Mouse (Mus musculus) forebrain, embryonic 10.5 days (tissue): ENCODE data around the gene Cd6. TPM values are rescaled to one million over a fixed set of nuclear protein-coding genes. Genes with fewer than 3 reads are reported as not detected.
A peak's percentile ranks its signal among the peaks of the same experiment; 100 is the strongest.

Experiments
- DNase-seq: peaks from one replicate; pipeline ENCODE4 v3.0.0-alpha.2; 2017; ENCODE audit warnings: low spot score; ENCODE audit errors: extremely low spot score
- H3K27ac ChIP-seq: fragments of 300-500 bp; sonication (generic); 2 replicates; pipeline ENCODE4 v1.5.1; 2016; ENCODE audit warnings: mild to moderate bottlenecking
- H3K27me3 ChIP-seq: fragments of 300-500 bp; sonication (generic); 2 replicates; pipeline ENCODE4 v1.6.1; 2016; ENCODE audit warnings: mild to moderate bottlenecking; ENCODE audit not compliant: poor library complexity, severe bottlenecking
- H3K36me3 ChIP-seq: fragments of 300-500 bp; sonication (generic); replicated peaks from 2 replicates; pipeline ENCODE4 v1.6.1; 2016; ENCODE audit warnings: mild to moderate bottlenecking, moderate library complexity
- H3K4me1 ChIP-seq: fragments of 300-500 bp; sonication (generic); 2 replicates; pipeline ENCODE4 v1.6.1; 2016
- H3K4me3 ChIP-seq: fragments of 300-500 bp; sonication (generic); 2 replicates; pipeline ENCODE4 v1.5.1; 2016; ENCODE audit warnings: mild to moderate bottlenecking, moderate library complexity
- H3K9me3 ChIP-seq: fragments of 300-500 bp; sonication (generic); 2 replicates; pipeline ENCODE4 v1.6.1; 2016; ENCODE audit warnings: mild to moderate bottlenecking, moderate library complexity
- WGBS: fragments of 180-500 bp; shearing (Covaris S2); methylation state at CpG from one replicate; pipeline ENCODE4 v1.1.7; 2016; 5-methylcytosine and 5-hydroxymethylcytosine counted together
- polyA plus RNA-seq: library from polyadenylated mRNA; unstranded; fragments of >200 nt; fragmentation: Nextera tagmentation; extraction: Ambion mirVana; gene quantifications from 2 replicates; pipeline ENCODE4 v1.2.1, GENCODE M21; 2016

Gene Cd6
- polyA plus RNA-seq, 1 experiment from 2014 or later: not detected

- DNase-seq: no peak
- Histone ChIP-seq H3K9me3 (no peaks in the 10 kb centered on the region), H3K4me1 (peaks cover 10% of the 10 kb centered on the region), H3K36me3 (no peaks in the 10 kb centered on the region), H3K27ac (no peak overlapping the region), H3K4me3 (no peak overlapping the region), H3K27me3 (no peaks in the 10 kb centered on the region)
- 93% methylated on average over 5 of the region's 5 CpGs for WGBS
Measured at GRCm38 (mm10) chr19:10828321-10828720, 1.5 kb downstream of the Cd6 start.

DNA sequence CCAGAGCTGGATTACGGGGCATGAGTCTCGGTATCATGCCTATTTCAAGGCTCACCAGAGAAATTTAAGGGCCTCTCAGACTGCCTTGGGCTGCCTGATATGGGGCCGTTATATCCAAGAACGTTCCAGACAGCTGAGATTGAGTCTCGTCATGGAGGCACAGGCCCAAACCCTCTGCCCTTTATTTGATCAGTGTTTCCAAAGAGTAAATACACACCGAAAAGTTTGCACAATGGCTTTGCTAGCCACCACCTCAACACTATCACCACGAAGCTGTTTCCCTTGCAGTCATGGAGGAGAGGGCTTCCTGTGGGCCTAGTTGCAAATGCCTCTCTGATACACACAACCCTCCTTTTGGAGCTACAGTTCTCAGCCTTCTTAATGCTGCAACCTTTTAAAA, 5.8 kb downstream of the Cd6 start:
- Histone ChIP-seq H3K9me3 (no peaks in the 10 kb centered on the region), H3K4me1 (peaks cover 10% of the 10 kb centered on the region), H3K27ac (no peak overlapping the region), H3K4me3 (no peak overlapping the region), H3K27me3 (no peaks in the 10 kb centered on the region), H3K36me3 (no peaks in the 10 kb centered on the region)
- WGBS: 91% methylated on average over 7 of the region's 7 CpGs
- DNase-seq: no peak

GRCm38 (mm10) chr19:10822534-10822933, 7.3 kb downstream of the Cd6 start:
- H3K4me3 ChIP-seq: no peak overlapping the region
- no peak for DNase-seq
- H3K27me3 ChIP-seq: no peaks in the 10 kb centered on the region
- no peaks in the 10 kb centered on the region for H3K9me3 ChIP-seq
- H3K4me1 ChIP-seq: peaks cover 24% of the 10 kb centered on the region
- no peaks in the 10 kb centered on the region for H3K36me3 ChIP-seq
- WGBS: 94% methylated on average over 4 of the region's 4 CpGs
- H3K27ac ChIP-seq: no peak overlapping the region

- Histone ChIP-seq H3K27me3 (no peaks in the 10 kb centered on the region), H3K4me1 (peaks cover 25% of the 10 kb centered on the region), H3K36me3 (no peaks in the 10 kb centered on the region), H3K27ac (no peak overlapping the region), H3K4me3 (no peak overlapping the region), H3K9me3 (no peaks in the 10 kb centered on the region)
- 69% methylated on average over 7 of the region's 7 CpGs for WGBS
- no peak for DNase-seq
Measured at GRCm38 (mm10) chr19:10821319-10821718, 8.5 kb downstream of the Cd6 start.

- peaks cover 15% of the 10 kb centered on the region for H3K4me1 ChIP-seq
- 51% methylated on average over 17 of the region's 17 CpGs for WGBS
- no peaks in the 10 kb centered on the region for H3K36me3 ChIP-seq
- peak overlapping the region; percentile 5; the same call in 1 of the 2 replicates for H3K4me3 ChIP-seq
- H3K27ac ChIP-seq: no peak overlapping the region
- no peaks in the 10 kb centered on the region for H3K27me3 ChIP-seq
- no peaks in the 10 kb centered on the region for H3K9me3 ChIP-seq
- no peak for DNase-seq
Measured at GRCm38 (mm10) chr19:10818217-10818946, 11.5 kb downstream of the Cd6 start.

DNA sequence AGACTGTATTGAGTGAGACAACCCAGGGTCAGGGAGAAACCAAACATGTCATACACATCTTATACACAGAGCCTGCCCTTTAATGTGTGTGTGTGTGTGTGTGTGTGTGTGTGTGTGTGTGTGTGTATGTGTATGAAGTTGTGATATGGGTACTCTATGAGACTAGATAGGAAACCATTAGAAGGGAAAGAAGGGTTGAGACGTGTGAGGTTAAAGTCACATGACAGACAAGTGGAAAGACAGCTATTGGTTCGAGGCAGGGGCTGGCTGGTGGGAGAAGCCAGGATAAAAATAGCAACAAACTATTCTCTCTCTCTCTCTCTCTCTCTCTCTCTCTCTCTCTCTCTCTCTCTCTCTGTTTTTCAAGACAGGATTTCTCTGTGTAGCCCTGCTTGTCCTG, 13.4 kb downstream of the Cd6 start:
- WGBS: 88% methylated on average over 2 of the region's 2 CpGs
- H3K27me3 ChIP-seq: no peaks in the 10 kb centered on the region
- no peaks in the 10 kb centered on the region for H3K9me3 ChIP-seq
- H3K36me3 ChIP-seq: no peaks in the 10 kb centered on the region
- H3K27ac ChIP-seq: no peak overlapping the region
- H3K4me1 ChIP-seq: peaks cover 15% of the 10 kb centered on the region
- no peak overlapping the region for H3K4me3 ChIP-seq
- DNase-seq: no peak

DNA sequence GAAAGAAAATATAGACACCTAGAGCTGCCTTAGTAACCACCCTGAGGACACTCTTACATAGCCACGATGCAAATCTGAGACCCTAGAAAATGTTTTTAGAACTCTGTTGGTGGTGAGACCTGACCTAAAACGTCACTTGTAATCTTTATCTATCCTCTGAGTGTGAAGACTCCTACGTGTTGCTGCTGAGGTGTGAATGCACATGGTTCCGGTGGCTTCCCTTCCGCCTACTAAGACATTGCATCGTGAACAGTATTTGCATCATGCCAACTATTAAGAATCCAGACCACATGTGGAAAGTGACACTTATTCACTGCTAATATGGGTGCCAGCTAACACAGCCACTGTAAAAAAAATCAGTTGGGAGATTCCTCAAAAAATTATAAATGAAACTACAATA, 14.0 kb downstream of the Cd6 start:
- WGBS: 89% methylated on average over 6 of the region's 6 CpGs
- no peak overlapping the region for H3K4me3 ChIP-seq
- peaks cover 15% of the 10 kb centered on the region for H3K4me1 ChIP-seq
- no peak for DNase-seq
- H3K9me3 ChIP-seq: no peaks in the 10 kb centered on the region
- H3K27me3 ChIP-seq: no peaks in the 10 kb centered on the region
- no peaks in the 10 kb centered on the region for H3K36me3 ChIP-seq
- H3K27ac ChIP-seq: no peak overlapping the region

DNA sequence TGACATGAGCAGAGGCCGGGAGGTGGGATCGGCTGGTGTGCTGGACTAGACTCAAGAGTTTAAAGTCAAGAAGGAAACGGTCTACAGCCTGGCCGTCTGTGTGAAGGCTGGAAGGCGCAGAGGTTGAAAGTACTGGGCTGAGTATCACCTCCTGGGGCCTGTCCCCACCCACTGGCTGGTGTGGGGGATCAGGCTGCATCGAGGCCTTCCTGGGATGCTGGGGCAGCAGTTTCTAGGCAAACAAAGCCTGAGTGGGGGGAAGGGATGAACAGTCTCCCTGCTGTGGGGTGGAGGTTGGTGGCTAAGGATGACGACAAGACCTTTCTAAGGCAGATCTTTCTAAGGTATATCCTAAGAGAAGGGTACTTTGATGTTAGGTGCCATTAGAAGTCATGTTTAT, 16.0 kb downstream of the Cd6 start:
- no peaks in the 10 kb centered on the region for H3K9me3 ChIP-seq
- no peak overlapping the region for H3K27ac ChIP-seq
- no peaks in the 10 kb centered on the region for H3K36me3 ChIP-seq
- H3K27me3 ChIP-seq: no peaks in the 10 kb centered on the region
- 70% methylated on average over 7 of the region's 7 CpGs for WGBS
- DNase-seq: no peak
- H3K4me1 ChIP-seq: peaks cover 18% of the 10 kb centered on the region
- no peak overlapping the region for H3K4me3 ChIP-seq

DNA sequence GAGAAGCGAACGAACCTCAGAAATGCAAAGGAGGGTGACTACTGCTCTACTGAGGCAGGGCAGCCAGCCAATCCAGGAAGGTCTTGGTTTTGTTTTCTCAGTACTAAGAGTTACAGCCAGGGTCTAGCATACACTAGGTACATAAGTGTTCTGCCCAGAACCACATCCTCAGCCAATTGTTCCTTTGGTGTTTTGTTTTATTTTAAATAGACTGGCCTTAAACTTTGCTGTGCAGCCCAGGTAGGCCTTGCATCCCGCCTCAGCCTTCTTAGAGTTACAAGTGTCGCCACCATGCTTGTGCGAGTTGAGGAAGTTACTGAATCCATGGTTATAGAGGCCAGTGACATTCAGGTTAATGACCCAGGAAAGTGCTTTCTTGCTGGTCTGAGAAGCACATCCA, 16.8 kb downstream of the Cd6 start:
- peaks cover 10% of the 10 kb centered on the region for H3K4me1 ChIP-seq
- DNase-seq: no peak
- no peaks in the 10 kb centered on the region for H3K27me3 ChIP-seq
- no peaks in the 10 kb centered on the region for H3K36me3 ChIP-seq
- no peaks in the 10 kb centered on the region for H3K9me3 ChIP-seq
- no peak overlapping the region for H3K27ac ChIP-seq
- H3K4me3 ChIP-seq: no peak overlapping the region
- 94% methylated on average over 5 of the region's 5 CpGs for WGBS

DNA sequence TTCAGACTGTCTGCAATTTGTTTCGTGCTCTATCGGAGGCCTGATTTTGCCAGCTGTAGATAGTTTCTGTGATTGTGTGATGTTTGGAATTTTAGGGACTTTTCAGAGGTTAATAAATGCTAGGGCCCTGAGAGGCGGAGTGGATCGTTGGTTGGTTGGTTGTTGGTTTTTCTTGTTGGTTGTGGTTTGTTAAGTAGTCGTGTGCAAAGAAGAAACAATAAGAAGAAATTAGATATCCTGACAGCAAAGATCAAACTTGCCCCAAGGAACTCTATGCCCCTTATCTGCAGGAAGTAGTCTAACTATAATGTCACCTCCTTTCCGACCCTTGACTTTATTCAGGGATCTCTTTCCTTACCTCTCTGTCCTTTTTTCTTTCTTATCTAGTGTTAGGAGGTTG, 18.4 kb downstream of the Cd6 start:
- Histone ChIP-seq H3K4me3 (no peak overlapping the region), H3K27ac (no peak overlapping the region), H3K9me3 (no peaks in the 10 kb centered on the region), H3K36me3 (no peaks in the 10 kb centered on the region), H3K4me1 (peaks cover 5% of the 10 kb centered on the region), H3K27me3 (no peaks in the 10 kb centered on the region)
- WGBS: 89% methylated on average over 6 of the region's 6 CpGs
- no peak for DNase-seq

GRCm38 (mm10) chr19:10810176-10810492, 19.7 kb downstream of the Cd6 start:
- Histone ChIP-seq H3K36me3 (no peaks in the 10 kb centered on the region), H3K9me3 (no peaks in the 10 kb centered on the region), H3K4me3 (no peak overlapping the region), H3K27ac (no peak overlapping the region), H3K27me3 (no peaks in the 10 kb centered on the region), H3K4me1 (peaks cover 5% of the 10 kb centered on the region)
- 72% methylated on average over 4 of the region's 4 CpGs for WGBS
- no peak for DNase-seq

GRCm38 (mm10) chr19:10809428-10810175, 20.3 kb downstream of the Cd6 start:
- Histone ChIP-seq H3K27me3 (no peaks in the 10 kb centered on the region), H3K36me3 (no peaks in the 10 kb centered on the region), H3K27ac (no peak overlapping the region), H3K4me3 (no peak overlapping the region), H3K4me1 (peaks cover 5% of the 10 kb centered on the region), H3K9me3 (no peaks in the 10 kb centered on the region)
- DNase-seq: no peak
- WGBS: 84% methylated on average over 11 of the region's 11 CpGs

- WGBS: 90% methylated on average over 12 of the region's 12 CpGs
- no peaks in the 10 kb centered on the region for H3K36me3 ChIP-seq
- H3K4me1 ChIP-seq: peaks cover 5% of the 10 kb centered on the region
- no peak overlapping the region for H3K27ac ChIP-seq
- no peak overlapping the region for H3K4me3 ChIP-seq
- H3K9me3 ChIP-seq: no peaks in the 10 kb centered on the region
- H3K27me3 ChIP-seq: no peaks in the 10 kb centered on the region
- DNase-seq: no peak
Measured at GRCm38 (mm10) chr19:10808524-10809233, 21.2 kb downstream of the Cd6 start.
